ENCODE assay signal across 11 mouse cellular contexts in the genomic region with DNA sequence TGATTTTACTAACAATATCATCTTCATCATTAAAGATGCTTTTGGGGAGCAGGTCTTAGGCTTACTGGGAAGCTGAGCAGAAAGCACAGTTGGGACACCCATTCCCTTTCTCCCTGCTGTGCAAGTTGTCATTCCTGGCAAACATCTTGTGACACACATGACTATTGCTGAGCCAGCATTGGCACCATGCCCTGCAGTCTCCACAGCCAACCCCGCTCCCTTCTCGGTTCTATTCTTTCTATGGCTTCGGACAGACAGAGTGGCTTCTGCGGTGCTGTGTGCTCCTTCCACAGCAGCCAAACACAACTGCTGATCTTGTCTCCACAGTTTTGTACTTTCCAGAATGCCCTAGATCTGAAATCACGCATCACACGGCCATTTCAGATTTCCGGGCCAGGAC.
DNase-seq lines count a peak whose midpoint lies in the region; ATAC-seq and TF ChIP-seq lines count a peak whose summit lies in the region.
"Had no signal": no experiment of that assay in that cellular context is flagged by ENCODE, and none has a peak within 500 bp of the region (broad histone marks: within the 10 kb centered on the region; RNA-seq: fewer than 3 reads in every experiment).

No protein-coding gene starts in this region.

- ATAC-seq in hindbrain, postnatal 0 days, result no peak
- ATAC-seq: midbrain, embryonic 13.5 days had no signal

- no peaks in the 10 kb centered on the region for H3K36me3 ChIP-seq in hindbrain, postnatal 0 days (ENCODE audit: insufficient read depth, low read length)
- no peaks in the 10 kb centered on the region for H3K36me3 ChIP-seq in hindbrain, embryonic 10.5 days
- H3K36me3 ChIP-seq: hindbrain, embryonic 15.5 days; limb, embryonic 13.5 days; midbrain, embryonic 13.5 days had no signal

- H3K4me2 ChIP-seq in hindbrain, postnatal 0 days (ENCODE audit: low read depth, low read length), result no peak overlapping the region
- H3K4me2 ChIP-seq: hindbrain, embryonic 15.5 days; limb, embryonic 13.5 days; midbrain, embryonic 13.5 days had no signal

- H3K27ac ChIP-seq in hindbrain, postnatal 0 days, result no peak overlapping the region
- no peak overlapping the region for H3K27ac ChIP-seq in hindbrain, embryonic 10.5 days
- H3K27ac ChIP-seq: gastrocnemius, adult 2 months; hindbrain, embryonic 15.5 days; limb, embryonic 13.5 days; midbrain, embryonic 13.5 days had no signal

- no peaks in the 10 kb centered on the region for H3K4me1 ChIP-seq in hindbrain, postnatal 0 days (ENCODE audit: insufficient read depth, low read length)
- H3K4me1 ChIP-seq in hindbrain, embryonic 10.5 days (replicated peaks), result peaks cover 34% of the 10 kb centered on the region

- 47% methylated on average over 7 of the region's 7 CpGs for WGBS in hindbrain, postnatal 0 days
- WGBS in hindbrain, embryonic 10.5 days, result 92% methylated on average over 7 of the region's 7 CpGs

- H3K27me3 ChIP-seq in hindbrain, postnatal 0 days (ENCODE audit: insufficient read depth, low read length), result no peaks in the 10 kb centered on the region
- peaks cover 55% of the 10 kb centered on the region for H3K27me3 ChIP-seq in hindbrain, embryonic 10.5 days (ENCODE audit: insufficient read depth, poor library complexity, severe bottlenecking)
- H3K27me3 ChIP-seq: hindbrain, embryonic 15.5 days had no signal

- H3K4me3 ChIP-seq in hindbrain, postnatal 0 days (ENCODE audit: low read length), result no peak overlapping the region
- H3K4me3 ChIP-seq in hindbrain, embryonic 10.5 days, result no peak overlapping the region
- H3K4me3 ChIP-seq: gastrocnemius, adult 2 months; hindbrain, embryonic 15.5 days; limb, embryonic 13.5 days; midbrain, embryonic 13.5 days had no signal

- DNase-seq in hindbrain, postnatal 0 days (ENCODE audit: low spot score), result peak; percentile 58
- DNase-seq in hindbrain, embryonic 10.5 days (ENCODE audit: low spot score), result no peak
- DNase-seq in right cerebral cortex, adult 18-20 months, result peak; percentile 18
- no peak for DNase-seq in right cerebral cortex, postnatal 25 days
- peak; percentile 30 to 72 for DNase-seq in layer of hippocampus, adult 18-20 months (ENCODE audit: low spot score in 2 of 2)
- no peak for DNase-seq in natural killer cell, adult 2 months (ENCODE audit: low spot score in 2 of 2)
- no peak for DNase-seq in embryo, embryonic 10.5 days (ENCODE audit: low spot score)
- DNase-seq: gastrocnemius, adult 2 months had no signal

- H3K9me3 ChIP-seq in hindbrain, postnatal 0 days (ENCODE audit: low read length), result no peaks in the 10 kb centered on the region
- H3K9me3 ChIP-seq in hindbrain, embryonic 10.5 days, result no peaks in the 10 kb centered on the region
- H3K9me3 ChIP-seq: hindbrain, embryonic 15.5 days; limb, embryonic 13.5 days; midbrain, embryonic 13.5 days had no signal

- H3K9ac ChIP-seq in hindbrain, postnatal 0 days (replicated peaks; ENCODE audit: low read length), result no peak overlapping the region
- H3K9ac ChIP-seq: hindbrain, embryonic 15.5 days; limb, embryonic 13.5 days; midbrain, embryonic 13.5 days had no signal

- no peak for TF ChIP-seq CTCF in hindbrain, postnatal 0 days (IDR thresholded peaks at IDR 0.05; ENCODE audit: low read depth)

Comparison
In these comparisons a context has a peak if more than half of its experiments do, and no peak if none do; other contexts are left out.
1. DNase-seq: peak in hindbrain, postnatal 0 days (single experiment), right cerebral cortex, adult 18-20 months (single experiment) and layer of hippocampus, adult 18-20 months (2 of 2); none in hindbrain, embryonic 10.5 days (single experiment), right cerebral cortex, postnatal 25 days (single experiment), natural killer cell, adult 2 months (0 of 2) and embryo, embryonic 10.5 days (single experiment).